Mouse (Mus musculus) kidney, embryonic 15.5 days (tissue): ENCODE measurements around the gene Syce3. TPM values are rescaled to one million over a fixed set of nuclear protein-coding genes. Genes with fewer than 3 reads are reported as not detected.
"Not testable (repeated sequence)": the region's sequence is repeated elsewhere in the genome, so short reads cannot be mapped to it uniquely, and the experiment has no call there.

Source experiments
- ATAC-seq: fragments of 200-750 bp; cut with Nextera tagmentation; replicated peaks from 2 replicates; pipeline ENCODE4 v1.8.0; 2017; ENCODE audit warnings: moderate TSS enrichment; ENCODE audit not compliant: low FRiP score
- H3K27ac ChIP-seq: fragments of 300-500 bp; sonication (generic); 2 replicates; pipeline ENCODE4 v1.5.1; 2015; ENCODE audit warnings: mild to moderate bottlenecking, inconsistent platforms
- H3K27me3 ChIP-seq: fragments of 300-500 bp; sonication (generic); 2 replicates; pipeline ENCODE4 v1.6.1; 2015; ENCODE audit warnings: inconsistent platforms
- H3K36me3 ChIP-seq: fragments of 300-500 bp; sonication (generic); 2 replicates; pipeline ENCODE4 v1.6.1; 2015; ENCODE audit warnings: inconsistent platforms
- H3K4me1 ChIP-seq: fragments of 300-500 bp; sonication (generic); 2 replicates; pipeline ENCODE4 v1.6.1; 2015; ENCODE audit warnings: inconsistent platforms
- H3K4me2 ChIP-seq: fragments of 300-500 bp; sonication (generic); 2 replicates; pipeline ENCODE4 v1.6.1; 2015; ENCODE audit warnings: moderate library complexity, mild to moderate bottlenecking, inconsistent platforms
- H3K4me3 ChIP-seq: fragments of 300-500 bp; sonication (generic); replicated peaks from 2 replicates; pipeline ENCODE4 v1.5.1; 2015; ENCODE audit warnings: mild to moderate bottlenecking, inconsistent platforms
- H3K9ac ChIP-seq: fragments of 300-500 bp; sonication (generic); 2 replicates; pipeline ENCODE4 v1.6.1; 2015; ENCODE audit warnings: mild to moderate bottlenecking, inconsistent platforms
- H3K9me3 ChIP-seq: fragments of 300-500 bp; sonication (generic); replicated peaks from 2 replicates; pipeline ENCODE4 v1.6.1; 2016; ENCODE audit warnings: inconsistent platforms
- WGBS: fragments of 180-500 bp; shearing (Covaris S2); methylation state at CpG from one replicate; pipeline ENCODE4 v1.1.7; 2015; ENCODE audit warnings: mixed read lengths; 5-methylcytosine and 5-hydroxymethylcytosine counted together
- polyA plus RNA-seq: library from polyadenylated mRNA; unstranded; fragments of >200 nt; fragmentation: Nextera tagmentation; extraction: Ambion mirVana; gene quantifications from 2 replicates; pipeline ENCODE4 v1.2.1, GENCODE M21; 2015

Syce3 gene
- polyA plus RNA-seq, 1 experiment from 2014 or later: not detected

DNA sequence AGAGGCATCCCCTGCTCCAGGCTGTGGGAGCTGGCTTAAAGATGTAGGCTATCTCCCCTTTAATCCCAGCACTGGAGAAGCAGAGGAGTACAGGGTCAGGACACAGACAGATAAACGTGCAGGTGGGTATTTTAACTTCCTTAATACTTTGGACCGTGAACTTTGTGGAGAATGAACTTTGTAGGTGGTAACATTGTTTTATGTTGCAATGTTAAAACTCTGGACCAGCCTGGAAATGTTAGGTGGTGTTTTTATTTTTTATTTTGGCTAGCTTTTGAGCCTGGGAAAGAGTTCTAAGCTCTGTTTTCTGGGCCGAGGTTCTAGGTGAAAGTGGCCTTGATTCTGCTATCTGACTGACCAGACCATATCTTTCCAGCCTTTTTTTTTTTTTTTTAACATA is 21.0 kb upstream of the Syce3 start:
- WGBS: 88% methylated on average over 3 of the region's 3 CpGs
- H3K4me1 ChIP-seq: peaks cover 20% of the 10 kb centered on the region
- no peak overlapping the region for H3K4me3 ChIP-seq
- no peaks in the 10 kb centered on the region for H3K9me3 ChIP-seq
- peaks cover 20% of the 10 kb centered on the region for H3K36me3 ChIP-seq
- no peak overlapping the region for H3K27ac ChIP-seq
- no peak overlapping the region for H3K9ac ChIP-seq
- no peak for ATAC-seq
- no peaks in the 10 kb centered on the region for H3K27me3 ChIP-seq
- no peak overlapping the region for H3K4me2 ChIP-seq

DNA sequence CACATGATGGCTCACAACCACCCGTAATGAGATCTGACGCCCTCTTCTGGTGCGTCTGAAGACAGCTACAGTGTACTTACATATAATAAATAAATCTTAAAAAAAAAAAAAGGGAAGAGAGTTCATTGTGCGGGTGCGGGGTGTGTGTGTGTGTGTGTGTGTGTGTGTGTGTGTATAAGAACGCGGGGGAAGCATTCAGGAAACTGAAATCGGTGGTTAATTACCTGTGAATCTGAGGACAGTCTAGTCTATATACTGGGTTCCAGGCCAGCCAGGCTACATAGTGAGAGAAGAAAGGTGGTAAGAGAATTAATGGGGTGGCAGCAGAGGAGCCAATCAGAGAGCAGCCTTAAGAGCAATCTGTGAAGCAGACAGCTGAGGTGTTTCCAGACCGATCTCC is 20.5 kb upstream of the Syce3 start:
- ATAC-seq, H3K9ac ChIP-seq, H3K4me2 ChIP-seq, H3K27me3 ChIP-seq, H3K27ac ChIP-seq, H3K9me3 ChIP-seq, H3K4me3 ChIP-seq: not testable (repeated sequence)
- Histone ChIP-seq H3K36me3 (peaks cover 25% of the 10 kb centered on the region), H3K4me1 (peaks cover 23% of the 10 kb centered on the region)
- WGBS: 83% methylated on average over 9 of the region's 9 CpGs

DNA sequence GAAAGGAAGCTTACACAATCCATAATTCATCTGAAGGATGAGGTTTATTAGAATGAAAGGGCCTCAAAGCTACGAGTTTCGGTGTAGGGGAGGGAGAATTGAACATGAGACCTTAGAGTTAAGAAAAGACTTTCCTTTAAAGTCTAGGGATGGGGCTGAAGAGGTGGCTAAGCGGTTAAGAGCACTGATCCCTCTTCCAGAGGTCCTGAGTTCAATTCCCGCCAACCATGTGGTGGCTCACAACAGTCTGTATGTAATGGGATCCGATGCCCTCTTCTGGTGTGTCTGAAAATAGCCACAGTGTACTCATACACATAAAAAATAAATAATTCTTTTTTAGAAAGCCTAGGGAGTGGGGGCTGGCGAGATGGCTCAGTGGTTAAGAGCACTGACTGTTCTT is 20.0 kb upstream of the Syce3 start:
- WGBS: 44% methylated on average over 6 of the region's 6 CpGs
- Histone ChIP-seq H3K27me3 (no peaks in the 10 kb centered on the region), H3K4me2 (peak overlapping the region; percentile 94), H3K9me3 (no peaks in the 10 kb centered on the region), H3K36me3 (peaks cover 27% of the 10 kb centered on the region), H3K27ac (peak overlapping the region; percentile 99), H3K4me3 (peak overlapping the region; percentile 92), H3K9ac (peak overlapping the region; percentile 81), H3K4me1 (peaks cover 27% of the 10 kb centered on the region)
- no peak for ATAC-seq

DNA sequence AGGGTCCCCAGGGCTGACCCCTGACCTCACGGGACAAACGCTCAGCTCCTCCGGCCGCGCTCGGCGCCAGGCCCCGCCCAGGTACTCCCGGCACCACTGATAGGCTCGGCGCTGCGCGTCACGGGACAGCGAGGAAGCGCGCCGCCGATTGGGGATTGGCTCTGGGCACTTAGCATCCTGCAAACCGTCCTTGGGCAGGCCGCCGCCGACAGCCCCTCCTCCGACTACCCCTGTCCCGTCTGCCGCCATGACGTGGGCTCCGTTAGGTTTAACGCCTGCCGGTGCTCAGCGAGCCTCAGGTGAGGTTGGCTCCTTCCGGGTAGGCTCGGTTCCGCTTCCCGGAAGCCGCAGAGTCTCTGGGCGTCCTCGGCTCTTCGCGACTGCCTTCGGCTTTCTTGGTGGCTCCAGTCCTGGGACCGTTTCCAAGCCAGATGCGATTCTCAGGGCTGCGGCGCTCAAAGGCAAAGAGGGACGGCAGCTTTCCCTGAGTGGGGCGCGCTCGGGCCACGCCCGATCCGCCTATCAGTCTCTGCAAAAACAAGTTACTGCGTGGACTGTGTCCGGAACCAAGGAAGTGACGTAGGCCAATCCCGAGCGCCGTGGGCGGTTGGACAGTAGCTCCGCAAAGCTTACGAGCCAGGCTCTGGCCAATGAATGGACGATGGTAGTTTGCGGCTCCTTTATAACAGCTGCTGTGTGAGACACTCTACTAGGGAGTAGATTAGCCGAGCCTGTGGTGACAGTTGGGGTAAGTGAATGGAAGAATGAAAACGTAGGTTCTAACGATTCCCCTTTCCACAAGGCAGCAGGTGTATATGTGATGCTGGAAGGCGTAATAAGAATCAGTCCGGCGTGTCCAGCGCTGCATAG is 19.3 kb upstream of the Syce3 start, which contains the start of the genes C730034F03Rik, Gm44502 and Chkb:
Gene C730034F03Rik (plus strand): TSS at position 238 of the 870 bp plus-strand sequence.
Gene Gm44502 (minus strand): TSS at position 345 of the 870 bp plus-strand sequence.
Gene Chkb (minus strand): TSS at position 557 of the 870 bp plus-strand sequence.
- WGBS: under 1% methylated on average over 70 of the region's 70 CpGs
- peak within 1 kb of the TSS; percentile 94 for H3K4me2 ChIP-seq
- no peaks in the 10 kb centered on the region for H3K27me3 ChIP-seq
- H3K9me3 ChIP-seq: no peaks in the 10 kb centered on the region
- H3K36me3 ChIP-seq: peaks cover 27% of the 10 kb centered on the region
- peak; percentile 95 for ATAC-seq
- peaks cover 27% of the 10 kb centered on the region for H3K4me1 ChIP-seq
- H3K9ac ChIP-seq: peak within 1 kb of the TSS; percentile 81
- H3K4me3 ChIP-seq: peak within 1 kb of the TSS; percentile 92
- peak within 1 kb of the TSS; percentile 99 for H3K27ac ChIP-seq

DNA sequence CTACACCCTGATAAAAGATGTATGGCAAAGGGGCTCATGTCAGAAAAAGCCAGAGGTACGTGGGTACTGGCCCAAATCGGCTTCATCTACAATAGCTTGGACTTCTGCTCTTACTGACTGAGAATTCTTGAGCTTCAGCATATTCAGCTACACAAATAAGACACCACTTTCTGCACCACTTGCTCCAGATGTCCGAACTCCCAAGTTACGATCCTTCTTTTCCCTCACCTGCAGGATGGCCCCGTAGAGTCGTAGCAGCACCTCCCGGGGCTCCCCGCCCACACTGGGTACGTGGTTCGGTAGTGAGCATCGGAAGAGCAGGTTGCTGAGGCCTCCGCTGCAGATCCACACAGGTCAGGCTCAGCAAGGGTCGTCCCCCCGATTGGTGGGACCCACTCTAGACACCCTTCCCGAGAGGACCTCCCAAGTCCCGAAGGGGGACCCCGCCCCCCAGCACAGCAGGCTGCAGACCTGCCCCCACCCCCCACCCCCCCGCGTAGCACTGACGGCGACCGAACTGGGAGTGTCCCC is 18.6 kb upstream of the Syce3 start:
- H3K4me2 ChIP-seq: peak overlapping the region; percentile 94
- H3K9ac ChIP-seq: peak overlapping the region; percentile 81
- no peaks in the 10 kb centered on the region for H3K9me3 ChIP-seq
- no peaks in the 10 kb centered on the region for H3K27me3 ChIP-seq
- peak; percentile 57 for ATAC-seq
- 5% methylated on average over 22 of the region's 22 CpGs for WGBS
- H3K36me3 ChIP-seq: peaks cover 27% of the 10 kb centered on the region
- H3K27ac ChIP-seq: peak overlapping the region; percentile 99
- peak overlapping the region; percentile 92 for H3K4me3 ChIP-seq
- peaks cover 27% of the 10 kb centered on the region for H3K4me1 ChIP-seq

DNA sequence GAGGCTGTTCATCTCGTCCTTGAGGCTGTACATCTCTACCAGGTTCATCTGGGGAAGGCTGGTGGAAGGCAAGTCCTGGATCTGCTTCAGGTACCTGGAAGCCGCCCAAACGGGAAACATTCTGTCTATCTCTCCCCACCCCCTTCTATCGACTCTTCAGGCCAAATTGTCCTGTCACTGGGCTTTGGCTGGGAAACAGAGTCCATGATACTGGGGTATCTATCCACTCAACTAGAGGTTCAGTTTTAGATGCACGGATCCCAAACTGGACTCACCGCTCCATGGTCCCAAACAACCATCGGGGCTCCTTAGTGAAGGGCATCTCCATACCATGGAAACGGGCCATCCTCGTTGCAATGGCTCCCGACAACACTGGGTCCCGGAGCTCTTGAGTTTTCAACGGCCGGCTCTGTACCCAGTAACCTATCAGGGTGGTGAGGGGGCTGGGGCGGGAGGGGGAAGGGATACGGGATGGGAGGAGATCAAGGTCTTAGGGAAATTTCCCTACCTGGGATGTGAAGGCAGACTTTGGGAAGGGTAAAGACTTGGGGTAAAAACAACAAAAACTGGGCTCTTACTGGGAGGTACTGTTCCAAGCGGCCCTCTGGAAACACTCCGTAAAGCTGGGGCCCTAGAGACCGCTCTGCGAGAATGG is 18.0 kb upstream of the Syce3 start:
- Histone ChIP-seq H3K27me3 (no peaks in the 10 kb centered on the region), H3K4me1 (peaks cover 27% of the 10 kb centered on the region), H3K4me2 (peak overlapping the region; percentile 94), H3K27ac (no peak overlapping the region), H3K9me3 (no peaks in the 10 kb centered on the region), H3K4me3 (peak overlapping the region; percentile 92), H3K36me3 (peaks cover 27% of the 10 kb centered on the region), H3K9ac (peak overlapping the region; percentile 81)
- WGBS: 85% methylated on average over 19 of the region's 19 CpGs
- no peak for ATAC-seq

DNA sequence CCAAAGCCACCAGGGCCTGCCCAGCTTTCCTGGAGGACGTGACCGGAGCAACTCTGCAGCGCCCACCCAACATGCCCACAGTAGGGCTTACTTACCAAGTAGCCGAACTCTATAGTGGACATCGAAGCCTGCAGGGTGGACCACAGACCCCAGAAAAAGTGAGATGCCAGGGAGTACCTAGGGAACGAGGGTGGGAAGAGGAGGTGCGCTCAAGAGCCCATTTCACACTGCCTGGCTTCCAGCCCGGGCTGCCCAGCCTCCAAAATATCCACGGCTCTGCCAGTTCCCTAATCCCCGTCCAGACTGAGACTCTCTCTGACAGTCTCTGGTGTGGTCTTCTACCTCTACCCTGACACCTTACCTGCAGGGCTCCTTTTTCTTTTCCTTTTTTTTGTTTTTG is 16.4 kb upstream of the Syce3 start:
- no peak for ATAC-seq
- Histone ChIP-seq H3K9me3 (no peaks in the 10 kb centered on the region), H3K4me1 (peaks cover 27% of the 10 kb centered on the region), H3K36me3 (peaks cover 27% of the 10 kb centered on the region), H3K4me2 (no peak overlapping the region), H3K9ac (no peak overlapping the region), H3K27me3 (no peaks in the 10 kb centered on the region), H3K4me3 (no peak overlapping the region), H3K27ac (no peak overlapping the region)
- WGBS: 95% methylated on average over 10 of the region's 10 CpGs

DNA sequence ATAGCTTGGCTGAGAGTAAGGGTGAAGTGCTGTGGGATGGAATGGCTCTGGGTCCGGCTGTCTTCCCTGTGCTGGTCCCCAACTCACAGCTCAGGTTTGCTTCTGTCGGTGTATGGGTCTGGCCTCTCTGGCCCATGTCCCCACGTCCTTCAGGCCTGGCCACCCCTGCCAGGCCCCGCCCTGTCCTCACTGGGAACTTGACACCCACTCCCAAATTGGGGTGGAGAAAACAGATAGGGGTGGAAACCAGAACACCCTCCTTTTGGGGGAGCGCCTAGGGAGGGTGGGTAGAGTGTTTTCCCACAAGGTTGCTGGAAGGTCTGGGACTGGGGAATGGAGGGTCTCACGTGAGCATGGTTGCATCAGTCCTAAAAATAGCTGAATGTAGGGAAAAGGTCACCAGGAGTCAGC is 15.4 kb upstream of the Syce3 start, which contains the start of gene Cpt1b:
Gene Cpt1b (minus strand): TSS at position 153 of the 411 bp plus-strand sequence.
- Histone ChIP-seq H3K27ac (no peak within 1 kb of the TSS), H3K4me1 (peaks cover 23% of the 10 kb centered on the region), H3K27me3 (no peaks in the 10 kb centered on the region), H3K9ac (no peak within 1 kb of the TSS), H3K9me3 (no peaks in the 10 kb centered on the region), H3K4me3 (no peak within 1 kb of the TSS), H3K4me2 (peak within 1 kb of the TSS; percentile 45), H3K36me3 (peaks cover 27% of the 10 kb centered on the region)
- no peak for ATAC-seq
- 31% methylated on average over 6 of the region's 6 CpGs for WGBS

DNA sequence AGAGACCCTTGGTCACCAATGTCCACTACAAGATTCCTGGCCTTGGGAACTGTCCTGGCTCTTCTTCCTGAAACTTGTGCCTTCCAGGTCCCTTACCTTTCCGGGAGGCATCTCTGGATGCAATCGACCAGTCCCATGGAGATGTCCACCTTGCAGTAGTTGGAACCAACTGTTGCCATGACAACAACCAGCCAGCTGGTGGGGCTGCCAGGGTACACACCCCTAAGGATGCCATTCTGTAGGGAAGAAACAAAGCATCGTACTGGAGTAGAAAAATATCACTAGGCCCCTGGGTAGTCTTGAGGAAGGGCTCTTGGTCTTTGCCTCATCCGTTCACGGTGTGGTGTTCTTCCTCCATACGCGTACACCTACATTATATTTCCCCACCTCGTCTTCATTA is 14.3 kb upstream of the Syce3 start:
- H3K9me3 ChIP-seq: no peaks in the 10 kb centered on the region
- peaks cover 16% of the 10 kb centered on the region for H3K4me1 ChIP-seq
- no peak overlapping the region for H3K9ac ChIP-seq
- H3K36me3 ChIP-seq: peaks cover 32% of the 10 kb centered on the region
- no peak overlapping the region for H3K4me2 ChIP-seq
- no peaks in the 10 kb centered on the region for H3K27me3 ChIP-seq
- 86% methylated on average over 8 of the region's 8 CpGs for WGBS
- no peak overlapping the region for H3K27ac ChIP-seq
- ATAC-seq: no peak
- H3K4me3 ChIP-seq: no peak overlapping the region

DNA sequence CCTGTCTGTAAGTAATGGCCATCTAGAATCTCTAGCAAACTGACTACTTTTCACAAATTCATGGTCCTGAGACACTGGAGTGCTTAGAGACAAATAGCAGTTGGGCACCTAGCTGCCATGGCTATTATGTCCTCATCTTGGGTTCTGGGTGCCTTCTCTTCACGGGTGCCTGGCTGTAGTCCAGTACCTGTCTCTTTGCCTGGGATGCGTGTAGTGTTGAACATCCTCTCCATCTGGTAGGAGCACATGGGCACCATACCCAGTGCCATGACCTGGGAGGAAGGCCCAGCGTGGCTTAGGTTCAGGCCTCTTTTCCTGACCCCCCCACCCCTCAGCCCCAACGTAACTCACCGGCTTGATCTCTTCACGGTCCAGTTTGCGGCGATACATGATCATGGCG is 11.6 kb upstream of the Syce3 start:
- H3K4me1 ChIP-seq: peaks cover 7% of the 10 kb centered on the region
- no peak overlapping the region for H3K27ac ChIP-seq
- 87% methylated on average over 9 of the region's 9 CpGs for WGBS
- no peak overlapping the region for H3K9ac ChIP-seq
- H3K4me3 ChIP-seq: no peak overlapping the region
- H3K4me2 ChIP-seq: no peak overlapping the region
- ATAC-seq: no peak
- H3K9me3 ChIP-seq: no peaks in the 10 kb centered on the region
- H3K36me3 ChIP-seq: peaks cover 34% of the 10 kb centered on the region
- H3K27me3 ChIP-seq: no peaks in the 10 kb centered on the region

DNA sequence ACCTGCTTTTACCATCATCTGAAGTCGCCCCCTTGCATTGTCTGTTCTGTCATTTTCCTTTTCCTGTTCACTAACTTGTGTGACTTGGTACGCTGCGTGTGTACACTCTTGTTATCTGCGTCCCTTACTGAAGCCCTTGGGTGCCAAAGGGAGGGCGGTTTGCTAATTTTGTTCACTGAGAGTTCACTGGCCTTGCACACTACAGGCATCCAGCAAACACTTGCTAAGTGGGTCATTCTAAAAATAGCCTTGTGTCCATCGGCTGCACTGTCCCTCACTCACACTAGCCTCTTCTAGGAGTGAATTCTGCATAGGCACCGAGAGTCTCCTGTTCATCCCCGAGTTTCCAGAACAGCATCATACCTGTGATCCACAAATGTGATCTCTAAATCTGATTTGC is 5.0 kb upstream of the Syce3 start:
- H3K36me3 ChIP-seq: peaks cover 21% of the 10 kb centered on the region
- no peak overlapping the region for H3K27ac ChIP-seq
- no peak overlapping the region for H3K9ac ChIP-seq
- H3K4me2 ChIP-seq: no peak overlapping the region
- 85% methylated on average over 8 of the region's 8 CpGs for WGBS
- no peaks in the 10 kb centered on the region for H3K4me1 ChIP-seq
- H3K27me3 ChIP-seq: no peaks in the 10 kb centered on the region
- H3K9me3 ChIP-seq: no peaks in the 10 kb centered on the region
- no peak for ATAC-seq
- H3K4me3 ChIP-seq: no peak overlapping the region

DNA sequence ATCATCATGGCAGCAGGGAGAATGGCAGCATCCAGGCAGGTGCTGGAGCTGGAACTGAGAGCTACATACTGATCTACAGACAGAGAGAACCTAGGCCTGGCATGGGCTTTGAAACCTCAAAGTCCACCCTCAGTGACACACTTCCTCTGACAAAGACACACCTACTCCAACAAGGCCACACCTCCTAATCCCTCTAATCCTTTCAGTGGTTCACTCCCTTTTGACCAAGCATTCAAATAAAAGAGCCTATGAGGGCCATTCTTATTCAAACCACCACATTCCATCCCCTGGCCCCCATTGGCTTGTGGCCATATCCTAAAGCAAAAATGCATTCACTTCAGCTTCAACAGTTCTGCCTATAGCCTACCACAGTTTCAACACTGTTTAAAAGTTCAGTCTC is 3.6 kb downstream of the Syce3 start:
- Histone ChIP-seq H3K9me3 (peaks cover 7% of the 10 kb centered on the region; the same call in 1 of the 2 replicates), H3K27me3 (no peaks in the 10 kb centered on the region), H3K4me1 (no peaks in the 10 kb centered on the region), H3K4me2 (no peak overlapping the region), H3K36me3 (no peaks in the 10 kb centered on the region), H3K4me3 (no peak overlapping the region), H3K9ac (no peak overlapping the region), H3K27ac (no peak overlapping the region)
- no peak for ATAC-seq
